Mouse (Mus musculus) liver, embryonic 14.5 days (tissue): ENCODE results near the gene Smc3. TPM values are rescaled to one million over a fixed set of nuclear protein-coding genes. Genes with fewer than 3 reads are reported as not detected.

ENCODE experiments used
- ATAC-seq: fragments of 200-750 bp; cut with Nextera tagmentation; 2 replicates; pipeline ENCODE4 v1.8.0; 2017; ENCODE audit warnings: moderate number of reproducible peaks, mild to moderate bottlenecking, moderate library complexity; ENCODE audit not compliant: insufficient read depth
- DNase-seq, 3 experiments: peaks; one replicate each; pipeline ENCODE4 v3.0.0-alpha.2; 2012 to 2013; ENCODE audit warnings: low read depth in 3 of 3, low spot score in 3 of 3
- H3K27ac ChIP-seq: fragments of 300-500 bp; sonication (generic); 2 replicates; pipeline ENCODE4 v1.5.1; 2014; ENCODE audit warnings: moderate library complexity, mild to moderate bottlenecking, control low read depth, inconsistent platforms
- H3K27me3 ChIP-seq: fragments of 300-500 bp; sonication (generic); 2 replicates; pipeline ENCODE4 v1.6.1; 2014; ENCODE audit warnings: mild to moderate bottlenecking, low read length, moderate library complexity; ENCODE audit not compliant: control insufficient read depth, insufficient read depth
- H3K36me3 ChIP-seq: fragments of 300-500 bp; sonication (generic); replicated peaks from 2 replicates; pipeline ENCODE4 v1.6.1; 2014; ENCODE audit warnings: low read depth; ENCODE audit not compliant: control insufficient read depth, insufficient read depth
- H3K4me1 ChIP-seq, 2 experiments: fragments of 200-500 bp in 1 of 2; fragments of 300-500 bp in 1 of 2; sonication (generic) in 1 of 2; replicated peaks; 2 replicates each; pipeline ENCODE4 v1.6.1; 2012 to 2014; ENCODE audit warnings: antibody characterized with exemption in 1 of 2, inconsistent platforms in 1 of 2, low read length in 1 of 2; ENCODE audit not compliant: control insufficient read depth in 2 of 2, insufficient read depth in 2 of 2
- H3K4me2 ChIP-seq: fragments of 300-500 bp; sonication (generic); 2 replicates; pipeline ENCODE4 v1.6.1; 2014; ENCODE audit warnings: low read depth, mild to moderate bottlenecking, control low read depth, moderate library complexity
- H3K4me3 ChIP-seq, 2 experiments: fragments of 200-500 bp in 1 of 2; fragments of 300-500 bp in 1 of 2; sonication (generic) in 1 of 2; 2 replicates each; pipeline ENCODE4 v1.5.1; 2012 to 2014; ENCODE audit warnings: low read depth in 2 of 2, low read length in 2 of 2, mild to moderate bottlenecking in 2 of 2, control low read depth in 1 of 2, inconsistent platforms in 1 of 2, moderate library complexity in 1 of 2; ENCODE audit not compliant: insufficient read depth in 1 of 2
- H3K9ac ChIP-seq: fragments of 300-500 bp; sonication (generic); replicated peaks from 2 replicates; pipeline ENCODE4 v1.6.1; 2014; ENCODE audit warnings: mild to moderate bottlenecking, control low read depth, moderate library complexity
- H3K9me3 ChIP-seq: fragments of 300-500 bp; sonication (generic); 2 replicates; pipeline ENCODE4 v1.6.1; 2016; ENCODE audit warnings: low read length, mixed read lengths; ENCODE audit not compliant: control insufficient read depth
- CTCF ChIP-seq: IDR thresholded peaks from 2 replicates; pipeline ENCODE4 v1.5.1; 2016; ENCODE audit warnings: antibody characterized with exemption, low read depth, control low read depth
- EP300 ChIP-seq: IDR thresholded peaks from 2 replicates; pipeline ENCODE4 v1.6.1; 2016; ENCODE audit warnings: antibody characterized with exemption, low read depth
- WGBS: fragments of 180-500 bp; shearing (Covaris S2); extraction: QIAGEN DNeasy Blood & Tissue Kit; methylation state at CpG from one replicate; pipeline ENCODE4 v1.1.7; 2014; ENCODE audit not compliant: insufficient replicate concordance; 5-methylcytosine and 5-hydroxymethylcytosine counted together
- polyA plus RNA-seq, 2 experiments: library from polyadenylated mRNA; depleted of rRNA in 1 of 2; stranded (reverse) in 1 of 2; unstranded in 1 of 2; fragments of >200 nt; fragmentation: Nextera tagmentation in 1 of 2; extraction: Ambion mirVana in 1 of 2; gene quantifications; 2 replicates each; pipeline versions ENCODE4 v1.2.1 to v1.2.3; 2012 to 2014

Smc3 gene
- polyA plus RNA-seq, 2 experiments = 25.2 to 30.3 TPM

DNA sequence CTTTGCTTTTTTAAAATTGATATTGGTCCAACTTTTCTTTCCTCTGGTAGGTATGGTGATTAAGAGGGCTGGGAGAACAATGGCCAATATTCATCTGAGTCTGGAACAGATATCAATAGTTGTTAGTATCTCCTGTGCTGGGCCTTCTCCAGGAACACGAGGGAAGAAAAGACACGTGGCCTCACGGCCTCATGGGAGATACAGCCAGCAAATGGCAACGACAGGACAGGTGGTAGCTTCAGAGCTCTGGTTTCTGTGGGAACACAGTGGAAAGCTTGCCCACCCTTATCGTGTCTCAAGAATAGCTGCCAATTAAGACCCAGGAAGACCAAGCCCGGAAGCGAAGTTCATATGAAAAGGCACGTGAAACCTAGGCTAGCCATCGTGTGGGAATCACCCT lies 64.6 kb downstream of the Smc3 start:
- no peak overlapping the region for H3K9ac ChIP-seq
- no peak overlapping the region for H3K4me3 ChIP-seq
- no peak overlapping the region for H3K27ac ChIP-seq
- ATAC-seq (no peak), DNase-seq (no peak)
- H3K4me1 ChIP-seq = no peaks in the 10 kb centered on the region
- no peaks in the 10 kb centered on the region for H3K27me3 ChIP-seq
- no peaks in the 10 kb centered on the region for H3K9me3 ChIP-seq
- no peaks in the 10 kb centered on the region for H3K36me3 ChIP-seq
- 70% methylated on average over 9 of the region's 9 CpGs for WGBS
- TF ChIP-seq EP300 (no peak), CTCF (no peak)
- no peak overlapping the region for H3K4me2 ChIP-seq

DNA sequence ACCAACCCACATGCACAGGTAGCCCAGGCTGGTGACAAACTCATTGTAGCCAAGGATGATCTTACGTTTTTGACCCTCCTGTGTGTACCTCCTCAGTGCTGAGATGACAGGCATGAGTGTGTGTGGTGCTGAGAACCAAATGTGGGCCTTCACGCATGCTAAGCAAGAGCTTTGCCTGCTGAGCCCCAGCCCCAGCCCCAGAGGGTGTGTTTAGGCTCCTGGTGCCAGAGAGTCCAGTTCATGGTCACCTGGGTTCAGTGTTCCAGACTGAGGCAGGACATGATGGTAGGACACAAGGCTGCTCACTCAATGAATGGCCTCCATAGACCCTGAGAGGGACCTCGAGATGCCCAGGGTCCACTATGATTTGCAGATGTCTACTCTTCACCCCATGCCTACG lies 65.2 kb downstream of the Smc3 start:
- Histone ChIP-seq H3K4me3 (no peak overlapping the region), H3K36me3 (no peaks in the 10 kb centered on the region), H3K4me1 (no peaks in the 10 kb centered on the region), H3K4me2 (no peak overlapping the region), H3K9me3 (no peaks in the 10 kb centered on the region), H3K27ac (no peak overlapping the region), H3K9ac (no peak overlapping the region), H3K27me3 (no peaks in the 10 kb centered on the region)
- 53% methylated on average over 4 of the region's 4 CpGs for WGBS
- DNase-seq (no peak), ATAC-seq (no peak)
- no peak for TF ChIP-seq EP300
- no peak for TF ChIP-seq CTCF

DNA sequence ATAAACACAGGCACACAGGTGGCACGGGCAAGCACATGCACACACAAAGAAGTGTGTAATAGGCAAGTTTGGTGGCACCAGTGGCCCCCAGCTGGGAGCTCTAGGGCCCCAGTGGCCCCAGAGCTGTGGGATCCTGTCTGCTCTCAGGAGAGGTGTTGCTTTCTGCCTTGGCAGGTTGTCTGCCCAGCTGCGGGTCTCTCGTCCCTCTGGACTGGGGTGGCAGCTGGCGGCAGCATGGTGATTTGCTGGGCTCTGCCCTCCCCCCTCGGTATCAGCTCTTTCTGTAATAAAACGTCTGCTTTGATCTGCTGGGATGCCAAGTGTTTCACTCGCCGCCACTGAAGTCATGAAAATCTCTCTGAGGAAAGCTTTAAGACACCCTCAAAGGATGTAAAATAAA lies 66.5 kb downstream of the Smc3 start:
- TF ChIP-seq CTCF (no peak), EP300 (no peak)
- Histone ChIP-seq H3K9ac (no peak overlapping the region), H3K27ac (no peak overlapping the region), H3K4me1 (no peaks in the 10 kb centered on the region), H3K4me3 (no peak overlapping the region), H3K9me3 (no peaks in the 10 kb centered on the region), H3K27me3 (no peaks in the 10 kb centered on the region), H3K36me3 (no peaks in the 10 kb centered on the region), H3K4me2 (no peak overlapping the region)
- WGBS = 33% methylated on average over 8 of the region's 8 CpGs
- ATAC-seq (no peak), DNase-seq (no peak)

DNA sequence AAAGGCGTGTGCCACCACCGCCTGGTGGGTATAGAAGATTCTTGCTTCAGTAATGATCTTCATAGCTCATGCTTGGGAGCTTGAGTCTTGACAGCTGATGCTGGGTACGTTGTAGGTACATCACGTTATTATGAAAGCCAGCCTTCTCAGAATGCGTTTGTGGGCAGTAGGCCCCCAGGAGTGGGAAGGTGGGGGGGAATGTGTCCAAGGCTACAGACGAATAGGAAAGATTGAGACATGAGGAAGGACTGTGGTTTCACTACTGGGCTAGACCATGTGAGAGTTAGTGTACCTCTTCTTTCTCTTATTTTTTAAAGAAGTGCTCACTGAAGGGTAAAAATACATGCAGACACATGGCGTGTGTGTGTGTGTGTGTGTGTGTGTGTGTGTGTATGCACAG lies 68.6 kb downstream of the Smc3 start:
- H3K36me3 ChIP-seq = no peaks in the 10 kb centered on the region
- H3K9me3 ChIP-seq = no peaks in the 10 kb centered on the region
- no peaks in the 10 kb centered on the region for H3K4me1 ChIP-seq
- no peak overlapping the region for H3K9ac ChIP-seq
- no peak overlapping the region for H3K4me3 ChIP-seq
- ATAC-seq (no peak), DNase-seq (no peak)
- no peak overlapping the region for H3K27ac ChIP-seq
- WGBS = 54% methylated on average over 7 of the region's 7 CpGs
- no peak overlapping the region for H3K4me2 ChIP-seq
- TF ChIP-seq CTCF (no peak), EP300 (no peak)
- H3K27me3 ChIP-seq = peaks cover 3% of the 10 kb centered on the region

DNA sequence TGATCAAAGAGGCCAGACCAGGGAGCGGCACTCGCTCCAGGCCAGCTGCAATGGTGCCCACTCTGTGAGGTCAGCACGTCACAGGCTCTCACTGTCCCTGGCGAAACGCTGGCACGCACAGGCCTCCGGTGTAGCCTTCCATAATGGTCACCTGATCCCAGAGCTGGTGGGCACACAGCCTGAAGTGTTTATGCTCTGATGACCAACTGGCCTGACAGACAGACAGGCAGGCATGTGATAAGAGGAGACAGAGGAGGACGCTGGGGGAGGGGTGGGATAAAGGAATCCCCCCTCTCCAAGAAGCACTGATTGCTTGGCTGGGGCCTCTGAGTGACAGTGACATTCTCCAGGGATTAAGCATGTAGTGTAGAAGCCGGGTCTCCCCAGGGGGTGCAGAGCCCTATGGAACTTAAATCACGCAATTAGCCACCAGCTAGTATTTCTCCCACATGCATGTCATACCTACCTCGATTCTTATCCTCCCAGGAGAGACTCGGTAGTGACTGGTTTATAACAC lies 70.5 kb downstream of the Smc3 start:
- no peak overlapping the region for H3K9ac ChIP-seq
- H3K27ac ChIP-seq = no peak overlapping the region
- H3K9me3 ChIP-seq = no peaks in the 10 kb centered on the region
- 40% methylated on average over 12 of the region's 12 CpGs for WGBS
- no peak for DNase-seq
- H3K4me1 ChIP-seq = no peaks in the 10 kb centered on the region
- peaks cover 22% of the 10 kb centered on the region for H3K27me3 ChIP-seq
- TF ChIP-seq EP300 (no peak), CTCF (no peak)
- H3K36me3 ChIP-seq = no peaks in the 10 kb centered on the region
- H3K4me2 ChIP-seq = no peak overlapping the region
- no peak for ATAC-seq
- no peak overlapping the region for H3K4me3 ChIP-seq

DNA sequence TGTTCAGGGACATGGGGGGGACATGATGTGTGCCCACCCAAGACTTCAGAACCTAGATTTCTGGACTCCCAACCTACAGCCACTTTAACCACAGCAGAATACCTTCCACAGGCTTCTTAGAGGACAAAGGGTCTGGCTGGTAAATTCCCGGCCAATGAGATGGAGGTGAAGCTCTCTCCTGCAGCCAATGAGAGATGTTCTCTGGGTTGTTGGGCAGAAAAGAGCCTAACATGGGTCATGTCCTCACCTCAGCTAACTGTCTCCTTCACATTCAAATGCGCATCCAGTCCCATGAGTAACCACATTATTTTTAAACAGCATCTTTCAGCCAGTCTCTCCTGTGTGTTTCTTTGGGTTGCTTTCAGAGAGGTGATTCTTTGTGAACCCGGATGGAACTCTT lies 71.2 kb downstream of the Smc3 start:
- no peak overlapping the region for H3K9ac ChIP-seq
- WGBS = 41% methylated on average over 3 of the region's 3 CpGs
- H3K4me1 ChIP-seq = no peaks in the 10 kb centered on the region
- no peak overlapping the region for H3K27ac ChIP-seq
- no peak overlapping the region for H3K4me2 ChIP-seq
- no peak overlapping the region for H3K4me3 ChIP-seq
- H3K27me3 ChIP-seq = peaks cover 29% of the 10 kb centered on the region
- TF ChIP-seq CTCF = no peak
- TF ChIP-seq EP300 = no peak
- no peaks in the 10 kb centered on the region for H3K36me3 ChIP-seq
- ATAC-seq = no peak
- no peak for DNase-seq
- no peaks in the 10 kb centered on the region for H3K9me3 ChIP-seq
